Mouse (Mus musculus) R1 (cell line): ENCODE data around the gene Rprd2.
"Not testable (repeated sequence)": the region's sequence is repeated elsewhere in the genome, so short reads cannot be mapped to it uniquely, and the experiment has no call there.

Experiments used
- DNase-seq: peaks from one replicate; pipeline ENCODE4 v3.0.0-alpha.2; 2018; ENCODE audit warnings: low read depth, low spot score

Gene Rprd2

GRCm38 (mm10) chr3:95818026-95818511 lies 594 bp downstream of the Rprd2 start:
- peak; percentile 89 for DNase-seq

- DNase-seq = no peak
Observed at GRCm38 (mm10) chr3:95816681-95817080, 2.0 kb downstream of the Rprd2 start.

- DNase-seq = no peak
Observed at GRCm38 (mm10) chr3:95808384-95808783, 10.3 kb downstream of the Rprd2 start.

- not testable (repeated sequence) for DNase-seq
Observed at GRCm38 (mm10) chr3:95807630-95808029, 11.0 kb downstream of the Rprd2 start.

- no peak for DNase-seq
Observed at GRCm38 (mm10) chr3:95806677-95807076, 12.0 kb downstream of the Rprd2 start.

GRCm38 (mm10) chr3:95803851-95804250 lies 14.8 kb downstream of the Rprd2 start:
- DNase-seq = no peak

- DNase-seq = no peak
Observed at GRCm38 (mm10) chr3:95798756-95799155, 19.9 kb downstream of the Rprd2 start.

- no peak for DNase-seq
Observed at GRCm38 (mm10) chr3:95794299-95794698, 24.4 kb downstream of the Rprd2 start.

- DNase-seq = no peak
Observed at GRCm38 (mm10) chr3:95793662-95794061, 25.0 kb downstream of the Rprd2 start.

GRCm38 (mm10) chr3:95785501-95785900 lies 33.2 kb downstream of the Rprd2 start:
- DNase-seq = peak; percentile 82

GRCm38 (mm10) chr3:95771985-95772384 lies 46.7 kb downstream of the Rprd2 start:
- DNase-seq = peak; percentile 58

- DNase-seq = no peak
Observed at GRCm38 (mm10) chr3:95765534-95765933, 53.1 kb downstream of the Rprd2 start.

- DNase-seq = no peak
Observed at GRCm38 (mm10) chr3:95763811-95764210, 54.9 kb downstream of the Rprd2 start.

GRCm38 (mm10) chr3:95762961-95763360 lies 55.7 kb downstream of the Rprd2 start:
- no peak for DNase-seq

GRCm38 (mm10) chr3:95761771-95762170 lies 56.9 kb downstream of the Rprd2 start:
- peak; percentile 93 for DNase-seq

- no peak for DNase-seq
Observed at GRCm38 (mm10) chr3:95760656-95761055, 58.0 kb downstream of the Rprd2 start.

- no peak for DNase-seq
Observed at GRCm38 (mm10) chr3:95760106-95760505, 58.6 kb downstream of the Rprd2 start, which contains the start of gene Tars2. Gene Tars2 (minus strand): TSS chr3:95760206.

- peak; percentile 42 for DNase-seq
Observed at GRCm38 (mm10) chr3:95758467-95759218, 60.0 kb downstream of the Rprd2 start.

GRCm38 (mm10) chr3:95756808-95757207 lies 61.9 kb downstream of the Rprd2 start:
- no peak for DNase-seq

GRCm38 (mm10) chr3:95754345-95755206 lies 64.1 kb downstream of the Rprd2 start:
- peak; percentile 99 for DNase-seq

- no peak for DNase-seq
Observed at GRCm38 (mm10) chr3:95752935-95753334, 65.7 kb downstream of the Rprd2 start.

- DNase-seq = peak; percentile 66
Observed at GRCm38 (mm10) chr3:95740406-95740805, 78.3 kb downstream of the Rprd2 start.
